Mouse (Mus musculus) megakaryocyte, embryonic 14.5 days (primary cell): ENCODE results near the gene Celf5.

Source experiments
- FLI1 ChIP-seq: IDR thresholded peaks from 2 replicates; pipeline ENCODE4 v1.6.1; 2012; ENCODE audit warnings: low read length, inconsistent platforms, mixed read lengths
- GATA1 ChIP-seq: IDR thresholded peaks from 3 replicates; pipeline ENCODE4 v1.6.1; 2012; ENCODE audit warnings: mixed read lengths, low read length, inconsistent platforms, borderline replicate concordance

GRCm38 (mm10) chr10:81513798-81514197 is 31.3 kb upstream of the Celf5 start:
- TF ChIP-seq GATA1, result no peak
- TF ChIP-seq FLI1, result no peak
